Mouse (Mus musculus) ovary, postnatal 36 days (tissue): Measurements from ENCODE around the gene Nipa1.

Source experiments
- DNase-seq: peaks from one replicate; pipeline ENCODE4 v3.0.0; 2022; ENCODE audit warnings: low spot score, mixed read lengths

Nipa1 gene

DNA sequence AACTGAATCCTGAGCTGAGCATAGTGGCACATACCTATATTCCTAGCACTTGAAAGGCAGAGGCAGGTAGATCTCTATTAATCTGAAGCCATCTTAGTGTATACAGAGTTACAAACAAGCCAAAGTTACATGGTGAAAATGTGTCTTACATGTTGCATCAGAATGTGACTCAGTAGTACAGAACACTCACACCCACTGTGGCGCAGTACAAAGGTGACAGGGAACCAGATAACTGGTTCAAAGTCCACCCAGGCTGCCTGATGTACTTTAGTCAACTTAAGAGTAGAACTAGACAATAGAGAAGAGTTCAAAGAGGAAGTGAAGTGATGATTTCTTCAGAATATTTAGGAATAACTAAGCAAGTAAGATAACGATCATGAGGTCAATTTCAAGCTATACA, 84.7 kb downstream of the Nipa1 start:
- no peak for DNase-seq

DNA sequence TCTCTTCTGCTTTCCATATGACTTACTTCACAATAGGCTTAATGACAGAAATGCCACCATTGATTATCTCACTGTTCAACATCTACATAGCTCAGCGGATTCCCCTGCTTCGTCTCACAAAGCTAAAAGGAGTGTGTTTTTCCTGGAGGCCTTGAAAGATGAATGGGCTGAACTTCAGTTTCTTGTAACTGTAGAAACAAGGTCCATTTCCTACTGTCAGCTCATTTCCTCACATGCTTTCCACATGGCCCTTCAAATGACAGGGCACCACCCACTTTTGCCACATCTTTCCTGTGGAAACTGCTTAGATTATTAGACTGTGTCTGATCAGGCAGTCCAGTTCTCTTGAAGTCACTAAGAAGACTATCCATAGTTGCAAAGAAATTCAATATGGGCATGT, 91.1 kb downstream of the Nipa1 start:
- no peak for DNase-seq
